Mouse (Mus musculus) urinary bladder, postnatal 25 days (tissue): ENCODE data around the gene Gys2.

Experiments used
- DNase-seq: peaks from one replicate; pipeline ENCODE4 v3.0.0; 2022; ENCODE audit warnings: low spot score

The Gys2 gene

DNA sequence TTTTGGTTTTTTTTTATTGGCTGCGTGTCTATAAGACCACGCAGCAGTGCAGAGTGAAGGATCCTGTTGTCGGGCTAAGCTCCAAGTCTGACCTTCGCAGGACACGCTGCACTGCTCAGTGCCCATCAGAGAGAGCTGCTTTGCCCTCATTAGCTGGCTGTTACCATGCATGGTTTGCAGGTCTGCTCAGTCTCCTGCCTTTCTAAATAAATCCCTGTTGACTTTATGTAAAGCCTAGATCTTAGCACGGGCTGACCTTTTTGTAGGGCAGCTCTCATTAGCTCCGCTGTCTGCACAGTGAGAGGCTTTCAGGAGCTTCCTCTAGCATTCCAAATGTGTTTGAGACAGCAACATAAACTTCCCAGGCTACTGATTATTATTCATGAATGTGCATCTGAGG is 14.9 kb downstream of the Gys2 start:
- no peak for DNase-seq

DNA sequence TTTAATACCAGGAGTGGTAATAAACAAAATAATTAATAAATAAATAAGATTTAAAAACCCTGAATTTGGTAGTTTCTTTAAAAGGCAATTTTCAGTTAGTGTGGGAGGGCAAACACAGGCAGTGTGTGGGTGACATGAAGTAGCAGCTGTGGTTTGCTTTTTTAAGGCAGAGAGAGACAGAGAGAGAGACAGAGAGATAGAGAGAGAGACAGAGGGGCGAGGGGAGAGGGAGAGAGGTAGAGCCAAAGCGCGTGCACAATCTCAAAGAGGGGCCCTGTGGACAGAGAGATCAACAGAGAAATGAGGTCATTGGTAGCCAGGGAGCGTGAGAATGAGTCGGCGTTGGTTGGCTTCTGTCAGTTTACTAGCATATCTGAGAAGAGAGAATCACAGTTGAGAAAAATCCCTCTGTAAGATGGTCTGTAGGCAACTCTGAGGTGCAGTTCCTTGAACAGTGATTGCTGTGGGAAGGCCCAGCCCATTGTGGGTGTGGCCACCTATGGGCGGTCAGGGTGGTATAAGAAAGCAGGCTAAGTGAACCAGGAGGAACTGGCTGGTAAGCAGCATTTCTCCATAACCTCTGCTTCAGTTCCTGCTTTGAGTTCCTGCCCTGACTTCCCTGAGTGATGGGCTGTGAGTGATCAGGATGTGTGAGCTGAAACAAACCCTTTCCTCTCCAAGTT is 17.5 kb downstream of the Gys2 start:
- DNase-seq, result no peak

DNA sequence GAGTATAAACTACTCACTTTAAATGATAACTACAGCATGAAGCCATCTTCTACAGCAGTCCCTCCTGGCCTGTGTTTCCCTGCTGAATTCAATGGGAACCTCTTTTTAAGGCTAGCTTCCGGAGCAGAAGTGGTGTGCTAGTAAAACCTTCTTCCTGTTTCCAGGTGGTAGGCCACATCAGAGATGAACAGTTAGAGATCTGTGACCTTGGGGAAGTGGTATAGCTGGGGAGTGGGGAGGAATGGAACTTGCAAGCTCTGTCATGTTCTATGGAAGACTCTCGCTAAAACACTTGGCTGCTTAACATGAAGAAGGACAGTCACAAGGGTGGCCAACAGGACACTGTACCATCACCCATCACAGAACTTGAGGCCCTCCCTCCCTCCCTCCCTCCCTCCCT is 19.6 kb downstream of the Gys2 start:
- no peak for DNase-seq

DNA sequence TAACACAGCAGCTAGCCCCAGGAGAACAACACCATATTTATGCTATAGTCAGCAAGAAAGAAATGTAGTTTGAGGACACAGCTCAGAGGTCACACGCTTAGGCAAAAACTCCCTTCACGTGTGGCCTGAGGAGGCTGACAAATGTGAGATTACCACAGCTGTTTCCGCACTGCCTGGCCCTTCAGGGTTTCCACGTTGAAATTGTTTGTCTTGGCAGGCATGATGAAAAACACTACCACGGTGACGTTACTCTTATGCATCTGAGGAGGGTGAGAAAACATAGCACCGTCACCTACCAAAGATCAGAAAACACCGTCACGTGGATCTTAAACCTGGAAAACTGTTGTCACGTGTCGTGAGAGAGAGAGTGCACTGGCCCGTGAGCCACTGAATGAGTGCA is 21.5 kb downstream of the Gys2 start:
- no peak for DNase-seq

DNA sequence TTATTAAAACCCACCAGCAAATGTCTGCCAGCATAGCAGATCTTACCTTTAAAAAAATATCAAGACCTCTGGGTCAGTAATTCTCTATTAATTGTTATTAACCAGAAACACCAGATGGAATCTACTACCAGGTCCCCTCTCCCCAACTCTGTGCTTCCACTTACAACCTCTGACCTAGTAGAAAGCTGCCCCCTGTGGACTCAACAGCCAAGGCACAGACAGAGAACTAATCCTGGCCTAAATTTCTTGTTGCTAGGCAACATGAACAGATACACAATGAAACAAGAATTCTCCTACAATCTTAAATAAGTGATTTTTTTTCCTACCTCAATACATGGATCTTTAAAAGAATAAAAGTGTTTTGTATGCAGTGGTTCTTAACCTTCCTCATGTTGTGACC is 43.8 kb downstream of the Gys2 start:
- DNase-seq, result no peak

DNA sequence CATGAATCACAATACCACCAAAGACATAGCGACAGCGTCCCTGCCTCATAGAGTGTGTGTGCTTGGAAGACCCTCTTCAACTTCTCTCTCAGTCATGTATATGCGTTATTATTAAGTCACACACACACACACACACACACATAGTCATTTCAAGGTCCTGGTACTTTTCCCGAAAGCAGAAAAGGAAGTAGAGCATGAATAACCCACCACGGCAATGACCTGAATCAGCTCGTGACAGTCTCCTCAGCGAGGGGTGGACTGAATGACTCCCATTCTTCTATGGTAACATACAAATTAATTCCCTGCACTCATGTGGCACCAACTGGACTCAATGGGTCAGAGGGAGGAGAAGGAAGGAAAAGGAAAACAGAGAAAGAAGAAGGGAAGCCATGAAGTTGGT is 47.9 kb downstream of the Gys2 start:
- DNase-seq, result no peak

DNA sequence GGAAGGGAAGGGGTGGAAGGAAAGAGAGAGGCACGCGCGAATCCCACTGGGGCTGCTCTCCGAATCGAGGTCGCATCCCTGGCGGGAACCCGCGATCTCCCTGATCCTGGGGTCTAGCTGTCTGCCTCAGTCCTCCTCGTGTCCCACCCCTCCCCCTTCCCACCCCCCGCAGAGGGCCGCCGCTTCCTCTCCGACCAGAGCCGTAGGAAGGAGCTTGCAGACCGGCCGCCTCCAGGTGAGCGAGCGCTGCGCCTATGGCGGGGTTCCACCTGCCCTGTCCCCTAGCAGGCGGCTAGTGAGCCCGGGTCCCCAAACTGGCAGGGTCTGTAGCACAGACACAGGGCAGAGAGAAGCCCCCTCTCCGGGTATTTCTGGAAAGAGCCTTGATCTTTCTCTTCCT is 58.3 kb downstream of the Gys2 start:
- no peak for DNase-seq

DNA sequence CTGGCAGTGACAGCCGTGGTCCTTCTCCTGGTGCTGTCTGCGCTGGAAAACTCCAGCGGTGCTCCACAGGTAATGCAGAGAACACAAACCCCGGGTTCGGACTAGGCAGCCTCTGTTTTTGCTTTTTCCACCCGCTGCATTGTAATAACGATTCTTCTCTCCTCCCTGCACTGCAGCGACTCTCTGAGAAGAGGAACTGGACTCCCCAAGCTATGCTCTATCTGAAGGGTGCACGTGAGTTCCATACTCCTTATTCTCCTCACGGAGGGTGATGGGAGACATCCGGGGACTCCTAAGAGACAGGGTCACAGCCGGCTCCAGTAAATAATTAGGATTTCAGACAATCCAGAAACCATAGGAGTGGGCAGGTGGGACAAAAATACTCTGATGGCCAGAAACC is 59.1 kb downstream of the Gys2 start:
- no peak for DNase-seq

DNA sequence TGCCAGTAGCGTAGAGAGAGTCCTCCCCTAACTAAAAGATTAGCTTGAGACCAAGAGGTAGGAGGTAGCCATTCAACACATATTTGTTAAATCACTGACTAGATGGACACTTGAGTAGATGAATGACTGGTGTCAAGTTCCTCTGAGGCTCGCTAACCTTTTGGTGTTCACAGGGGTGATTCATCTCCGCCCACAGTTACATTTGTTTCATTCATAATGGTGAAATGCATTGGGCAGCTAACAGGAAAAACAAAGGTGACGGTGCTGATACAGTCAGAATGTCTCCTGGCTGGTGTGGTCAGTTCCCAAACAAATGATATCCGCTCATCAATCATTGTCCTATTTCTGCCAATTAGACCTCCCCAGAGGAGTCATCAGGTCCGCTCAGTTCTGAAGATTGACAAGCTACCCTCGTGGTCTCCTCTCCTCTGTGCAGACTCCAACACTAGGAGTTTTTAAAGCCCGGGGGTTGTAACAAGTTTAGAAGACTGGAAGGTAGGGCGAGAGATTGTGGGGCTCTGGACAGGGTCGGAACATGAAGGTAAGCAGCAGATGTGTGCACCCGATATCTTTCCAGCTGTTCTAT is 59.9 kb downstream of the Gys2 start, which contains the start of gene Spx:
TSS of gene Spx (plus strand) at position 536 of the 586 bp plus-strand sequence.
- DNase-seq, result no peak

DNA sequence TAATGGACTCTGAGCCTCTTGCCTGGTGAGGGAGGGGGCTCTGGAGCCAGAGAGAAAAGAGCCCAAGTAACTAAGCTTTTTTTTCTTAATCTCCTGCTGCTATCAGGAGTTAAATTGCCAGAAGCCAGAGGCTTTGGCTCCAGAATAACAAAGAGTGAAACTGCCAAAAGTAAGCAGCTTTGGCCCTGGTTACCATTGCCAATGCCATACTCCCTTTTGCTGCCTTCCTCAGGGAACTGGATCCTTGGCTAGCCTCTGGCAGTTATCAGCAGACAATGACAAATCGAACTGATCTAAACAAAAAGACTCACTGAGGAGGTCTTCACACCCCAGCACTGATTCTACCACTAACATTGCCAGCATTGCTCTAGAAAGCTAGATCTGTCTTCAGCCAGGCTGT is 61.8 kb downstream of the Gys2 start:
- DNase-seq, result no peak

DNA sequence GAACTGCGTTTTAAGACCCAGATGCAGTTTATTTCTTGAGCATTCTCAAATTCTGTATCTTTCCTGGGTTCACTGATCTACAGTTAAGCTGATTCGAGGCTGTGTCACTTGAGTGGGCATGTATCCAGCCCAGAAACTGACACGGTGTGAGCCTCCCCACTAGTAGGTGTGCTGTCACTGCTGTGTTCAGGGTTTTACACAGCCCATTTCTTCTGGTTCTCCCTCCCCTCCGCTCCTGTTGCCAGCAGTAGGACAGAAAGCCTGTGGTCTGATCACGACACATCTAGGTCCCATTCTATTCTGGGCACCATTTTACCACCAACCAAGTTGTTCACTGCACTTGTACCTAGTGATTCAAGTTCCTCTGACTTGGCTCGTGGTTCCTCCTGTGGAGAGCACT is 77.2 kb downstream of the Gys2 start:
- DNase-seq, result no peak

DNA sequence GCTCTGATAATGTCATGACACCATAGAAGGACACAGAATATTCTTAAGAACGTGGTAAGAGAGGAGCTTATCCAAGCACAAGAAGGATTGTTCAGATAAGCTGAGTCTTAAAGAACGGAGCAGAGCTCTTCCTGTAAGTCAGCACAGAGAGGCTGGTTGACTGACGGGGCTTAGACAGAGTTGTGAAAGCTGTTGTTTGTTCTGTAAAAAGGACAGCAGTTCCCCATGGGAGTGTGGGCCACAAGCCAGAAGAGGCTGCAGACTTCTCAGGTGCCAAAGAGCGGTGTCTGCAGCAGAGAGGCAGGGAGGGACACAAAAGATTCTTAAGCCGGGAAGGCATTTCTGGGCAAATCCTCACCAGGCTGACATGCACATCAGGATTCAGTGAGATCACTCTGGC is 78.2 kb downstream of the Gys2 start:
- no peak for DNase-seq

DNA sequence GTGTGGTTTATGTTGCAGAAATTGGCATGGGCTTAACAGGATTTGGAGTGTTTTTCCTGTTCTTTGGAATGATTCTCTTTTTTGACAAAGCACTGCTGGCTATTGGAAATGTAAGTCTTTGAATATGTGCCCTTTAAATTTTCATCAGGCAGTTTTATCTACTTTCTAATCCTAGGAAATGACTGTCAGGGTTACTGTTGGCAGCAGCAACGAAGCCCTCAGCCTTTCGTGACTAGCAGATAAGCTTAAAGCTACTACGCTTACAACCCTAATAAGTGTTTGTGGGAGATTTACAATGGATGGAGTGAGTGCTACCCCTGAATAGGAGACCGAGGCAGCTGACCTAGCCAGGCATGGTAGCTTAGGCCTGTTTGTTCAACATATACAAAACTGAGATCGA is 80.6 kb downstream of the Gys2 start:
- no peak for DNase-seq

DNA sequence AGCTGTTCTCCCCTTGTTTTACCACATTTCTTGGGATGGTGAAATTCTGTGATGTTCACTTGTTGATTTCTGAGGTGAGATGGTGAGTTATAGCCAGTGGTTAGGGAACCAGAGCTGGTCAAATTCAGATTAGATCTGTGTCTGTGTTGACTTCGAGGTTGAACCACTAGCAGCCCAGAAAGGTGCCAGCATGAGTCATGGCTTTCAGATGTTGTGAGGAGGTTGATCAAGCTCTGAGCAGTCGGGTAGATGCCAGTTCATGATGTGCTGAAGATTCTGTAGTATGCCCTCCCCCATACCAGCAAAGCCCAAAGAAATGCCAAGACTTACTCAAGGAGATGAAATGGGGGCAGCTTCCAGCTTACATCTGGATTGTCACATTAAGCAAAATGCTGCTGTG is 83.8 kb downstream of the Gys2 start:
- no peak for DNase-seq

DNA sequence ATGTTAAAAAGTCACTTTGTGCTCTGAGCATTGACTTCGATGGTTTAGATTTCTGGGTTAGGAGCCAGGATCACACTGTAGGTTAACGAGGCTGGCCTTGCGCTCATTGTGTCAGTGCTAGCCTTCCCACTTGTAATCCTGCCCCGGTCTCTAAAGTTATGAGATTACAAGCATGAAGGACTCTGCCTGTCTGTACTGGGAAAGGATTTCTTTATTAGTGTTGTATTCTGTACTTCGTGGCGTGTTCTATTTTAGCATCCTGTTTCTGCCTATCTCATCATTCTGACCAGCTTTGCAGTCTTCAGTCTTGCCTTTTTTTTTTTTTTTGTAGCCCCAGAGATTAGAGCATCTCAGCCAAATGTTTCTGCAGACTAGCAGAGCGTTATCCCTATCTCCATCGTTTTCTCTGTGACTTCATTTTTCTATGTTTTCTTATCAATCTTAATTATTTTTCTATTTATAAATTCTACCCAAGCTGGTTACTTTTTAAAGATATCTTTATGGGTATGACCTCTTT is 85.1 kb downstream of the Gys2 start:
- no peak for DNase-seq

DNA sequence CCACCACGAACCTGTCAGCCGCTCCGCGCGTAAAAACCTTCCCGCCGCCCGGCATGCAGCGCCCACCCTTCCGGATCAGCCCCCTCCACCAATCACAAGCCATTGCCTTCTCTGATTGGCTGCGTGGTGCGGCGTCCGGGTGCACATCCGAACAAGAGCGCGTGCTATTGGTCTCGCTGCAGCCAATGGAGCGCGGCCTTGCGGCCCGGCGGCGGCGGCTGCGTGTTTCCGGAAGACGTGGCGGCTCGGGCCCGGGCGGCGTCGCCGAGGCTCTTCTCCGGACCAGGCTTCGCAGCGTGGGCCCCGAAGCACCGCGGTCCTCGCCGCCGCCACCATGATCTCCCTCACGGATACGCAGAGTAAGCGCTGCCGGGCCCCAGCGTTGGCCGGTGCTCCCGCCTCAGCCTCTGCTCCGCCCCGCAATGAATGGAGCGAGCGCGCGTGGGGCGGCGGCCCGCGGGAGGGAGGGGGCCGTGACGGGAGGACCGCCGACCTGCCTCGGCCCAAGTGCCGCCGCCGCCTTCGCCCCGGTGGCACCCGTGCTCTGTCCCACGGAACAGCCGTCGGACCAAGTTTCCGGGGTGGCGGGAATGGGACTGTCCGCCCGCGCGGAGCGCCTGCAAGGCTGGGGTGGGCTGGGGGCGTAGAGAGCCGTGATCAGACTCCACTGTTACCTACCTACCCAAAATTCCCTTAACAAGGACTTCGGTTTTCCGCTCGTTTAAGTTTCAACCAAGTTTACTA is 85.7 kb downstream of the Gys2 start, which contains the start of the genes Recql and Golt1b:
TSS of gene Recql (minus strand) at position 77 of the 744 bp plus-strand sequence.
TSS of gene Golt1b (plus strand) at position 211 of the 744 bp plus-strand sequence.
- DNase-seq, result peak; percentile 98

DNA sequence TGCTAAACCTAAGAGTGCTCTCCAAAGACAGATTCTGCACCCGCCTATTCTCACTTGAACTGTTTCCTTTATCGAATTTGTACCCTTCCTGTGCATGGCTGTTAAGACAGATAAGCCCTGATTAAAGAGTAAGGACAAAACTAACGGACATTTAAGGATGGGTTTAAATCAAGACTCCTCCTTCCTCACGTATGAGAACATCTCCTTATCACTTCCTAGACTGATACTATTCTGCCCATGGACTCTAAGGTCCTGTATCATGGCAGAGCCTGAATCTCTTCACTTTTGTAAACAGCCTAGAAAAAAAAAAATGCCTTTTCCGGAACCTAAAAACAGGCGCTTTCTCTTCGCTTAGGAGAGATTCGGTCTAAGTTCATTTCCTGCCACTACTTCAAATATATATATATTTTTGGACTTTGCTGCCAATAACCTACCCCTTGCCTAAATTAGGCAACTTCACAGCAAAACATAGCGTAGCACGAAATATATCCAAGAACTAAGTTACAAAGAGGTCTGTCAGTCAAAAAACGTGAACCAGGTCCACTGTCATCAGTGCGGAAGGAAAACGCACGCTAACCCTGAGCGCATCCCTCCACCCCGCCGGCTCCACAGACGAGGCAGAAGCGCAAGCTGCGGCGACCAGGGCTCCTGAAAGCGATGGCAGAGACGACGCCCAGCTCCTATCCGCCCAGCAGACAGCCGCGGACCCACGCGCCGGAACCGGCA is 86.5 kb downstream of the Gys2 start:
- no peak for DNase-seq

DNA sequence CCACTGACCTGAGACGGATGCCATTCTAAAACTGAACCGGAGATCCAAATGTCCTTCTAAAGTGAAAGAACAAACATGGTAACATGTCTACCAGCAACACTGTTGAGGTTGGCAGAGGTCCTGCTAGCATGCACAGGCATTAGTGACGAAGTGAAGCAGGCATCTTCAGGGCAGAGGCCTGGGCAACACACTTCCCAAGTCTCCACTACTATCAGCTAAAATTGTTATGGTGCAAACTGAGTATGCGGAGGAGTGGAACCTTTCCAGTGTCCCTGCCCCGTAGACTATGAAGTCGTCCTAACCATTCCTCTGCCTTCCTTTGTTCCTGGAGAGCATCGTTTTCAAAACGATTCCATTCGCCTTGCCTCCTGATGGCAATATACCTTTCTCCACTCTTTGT is 88.4 kb downstream of the Gys2 start:
- DNase-seq, result no peak

DNA sequence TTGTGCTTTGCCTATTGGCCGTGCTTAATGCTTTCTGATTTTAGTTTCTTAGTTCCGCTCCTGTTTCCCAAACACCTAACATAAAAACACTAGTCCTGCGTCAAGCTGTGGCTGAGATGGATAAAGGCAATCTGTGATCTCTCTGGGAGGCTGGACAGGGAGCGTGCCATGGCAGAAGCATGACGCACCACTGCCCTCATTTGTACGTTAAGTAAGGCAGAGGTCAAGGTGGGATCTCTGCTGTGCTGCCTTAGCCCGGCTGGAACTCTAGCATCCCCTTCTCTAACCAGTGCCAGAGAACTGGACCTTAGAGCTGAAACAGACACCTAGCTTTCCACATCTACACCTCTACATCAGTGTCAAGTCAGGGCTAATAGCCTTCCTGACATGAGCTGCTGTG is 91.3 kb downstream of the Gys2 start:
- DNase-seq, result no peak

DNA sequence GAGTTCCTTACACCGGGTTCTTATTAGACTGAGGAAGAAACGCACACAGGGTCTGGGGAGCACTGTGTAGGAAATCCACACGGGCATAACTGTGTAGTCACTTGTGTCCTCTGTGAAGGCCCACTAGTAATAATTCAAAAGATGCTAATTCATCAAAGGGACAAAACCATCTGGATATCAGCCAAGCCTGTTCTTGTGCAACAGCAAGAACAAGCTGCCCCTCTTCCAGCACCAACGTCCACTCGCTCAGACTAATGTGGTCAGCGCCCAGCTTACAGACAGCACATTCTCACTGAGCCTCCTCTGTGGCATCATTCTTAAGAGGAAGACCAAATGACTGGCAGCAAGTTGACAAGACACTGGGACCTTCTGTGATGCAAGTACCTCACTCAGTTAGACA is 92.9 kb downstream of the Gys2 start:
- DNase-seq, result no peak

DNA sequence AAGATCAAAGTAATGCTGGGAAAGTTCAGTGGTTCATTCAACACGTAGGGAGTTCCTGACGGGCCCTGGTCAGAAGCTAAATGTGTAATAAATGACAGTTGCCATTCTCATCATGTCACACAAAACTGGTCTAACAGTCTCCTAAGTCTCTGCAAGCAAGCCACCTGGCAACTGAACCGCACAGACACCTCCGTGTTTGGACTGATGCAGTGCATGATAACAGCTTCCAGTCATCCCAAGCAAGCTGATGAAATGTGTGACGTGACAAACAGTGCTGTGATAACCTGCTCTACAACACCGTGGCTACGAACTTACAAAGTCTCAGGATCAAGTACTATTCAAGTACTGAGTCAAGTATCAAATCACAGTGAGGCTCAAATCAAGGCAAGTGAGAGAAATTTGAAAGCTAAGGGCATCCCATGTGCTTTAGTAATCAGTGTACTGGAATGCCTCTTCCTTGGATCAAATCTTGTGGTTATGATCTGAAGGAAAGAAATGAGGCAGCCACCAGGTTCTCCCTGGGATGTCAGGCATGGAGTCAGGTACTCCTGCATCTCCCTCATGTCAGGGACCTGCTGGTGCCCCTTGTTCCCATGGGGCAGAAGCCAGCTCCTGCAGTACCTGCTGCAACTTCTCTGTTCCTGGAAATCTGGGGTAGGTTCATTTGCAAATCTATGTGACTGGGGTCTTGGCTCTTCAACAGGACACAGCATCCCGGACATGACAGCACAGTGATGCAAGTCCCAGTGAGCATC is 94.2 kb downstream of the Gys2 start:
- DNase-seq, result no peak

DNA sequence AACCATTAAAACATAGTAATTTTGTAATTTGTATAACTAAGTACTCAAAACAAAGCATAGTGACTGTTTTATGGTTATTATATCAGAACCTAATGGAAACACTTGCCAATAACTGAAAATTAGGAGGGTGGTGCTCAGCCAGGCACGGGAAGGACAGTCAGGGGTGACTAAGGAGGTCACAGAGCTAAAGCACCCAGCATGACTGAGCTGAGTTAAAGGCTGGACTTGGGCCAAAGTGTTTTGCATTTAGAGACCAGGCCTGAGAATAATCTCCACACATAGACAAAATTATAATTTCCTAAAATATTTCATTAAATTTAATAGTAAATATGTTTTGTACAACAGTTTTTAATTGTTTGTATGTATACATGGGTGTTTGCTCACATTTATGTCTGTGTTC is 95.8 kb downstream of the Gys2 start:
- no peak for DNase-seq
